Mouse (Mus musculus) intestine, embryonic 16.5 days (tissue): Measurements from ENCODE around the gene F13a1. TPM values are rescaled to one million over a fixed set of nuclear protein-coding genes. Genes with fewer than 3 reads are reported as not detected.

Source experiments
- ATAC-seq: fragments of 200-750 bp; cut with Nextera tagmentation; 2 replicates; pipeline ENCODE4 v1.8.0; 2017; ENCODE audit warnings: moderate TSS enrichment, moderate library complexity
- H3K27ac ChIP-seq: fragments of 300-500 bp; sonication (generic); 2 replicates; pipeline ENCODE4 v1.5.1; 2014; ENCODE audit warnings: mild to moderate bottlenecking, low read length
- H3K27me3 ChIP-seq: fragments of 300-500 bp; sonication (generic); replicated peaks from 2 replicates; pipeline ENCODE4 v1.6.1; 2014; ENCODE audit warnings: low read length, control low read depth, mixed read lengths; ENCODE audit not compliant: control insufficient read depth, insufficient read depth
- H3K36me3 ChIP-seq: fragments of 300-500 bp; sonication (generic); 2 replicates; pipeline ENCODE4 v1.6.1; 2014; ENCODE audit warnings: low read length, control low read depth; ENCODE audit not compliant: control insufficient read depth, insufficient read depth
- H3K4me1 ChIP-seq: fragments of 300-500 bp; sonication (generic); 2 replicates; pipeline ENCODE4 v1.6.1; 2014; ENCODE audit warnings: low read length, control low read depth, mixed read lengths; ENCODE audit not compliant: control insufficient read depth, insufficient read depth
- H3K4me2 ChIP-seq: fragments of 300-500 bp; sonication (generic); 2 replicates; pipeline ENCODE4 v1.6.1; 2014; ENCODE audit warnings: low read depth, low read length, control low read depth
- H3K4me3 ChIP-seq: fragments of 300-500 bp; sonication (generic); 2 replicates; pipeline ENCODE4 v1.5.1; 2014; ENCODE audit warnings: mild to moderate bottlenecking, low read length
- H3K9ac ChIP-seq: fragments of 300-500 bp; sonication (generic); 2 replicates; pipeline ENCODE4 v1.6.1; 2014; ENCODE audit warnings: low read depth, low read length
- H3K9me3 ChIP-seq: fragments of 300-500 bp; sonication (generic); 2 replicates; pipeline ENCODE4 v1.6.1; 2016; ENCODE audit warnings: low read length, control low read depth; ENCODE audit not compliant: control insufficient read depth
- WGBS: fragments of 180-500 bp; shearing (Covaris S2); extraction: QIAGEN DNeasy Blood & Tissue Kit; methylation state at CpG from one replicate; pipeline ENCODE4 v1.1.7; 2014; 5-methylcytosine and 5-hydroxymethylcytosine counted together
- polyA plus RNA-seq: library from polyadenylated mRNA; unstranded; fragments of >200 nt; fragmentation: Nextera tagmentation; extraction: Ambion mirVana; gene quantifications from 2 replicates; pipeline ENCODE4 v1.2.1, GENCODE M21; 2015

F13a1 gene
- polyA plus RNA-seq = 16.9 and 18.7 TPM in 2 replicates

DNA sequence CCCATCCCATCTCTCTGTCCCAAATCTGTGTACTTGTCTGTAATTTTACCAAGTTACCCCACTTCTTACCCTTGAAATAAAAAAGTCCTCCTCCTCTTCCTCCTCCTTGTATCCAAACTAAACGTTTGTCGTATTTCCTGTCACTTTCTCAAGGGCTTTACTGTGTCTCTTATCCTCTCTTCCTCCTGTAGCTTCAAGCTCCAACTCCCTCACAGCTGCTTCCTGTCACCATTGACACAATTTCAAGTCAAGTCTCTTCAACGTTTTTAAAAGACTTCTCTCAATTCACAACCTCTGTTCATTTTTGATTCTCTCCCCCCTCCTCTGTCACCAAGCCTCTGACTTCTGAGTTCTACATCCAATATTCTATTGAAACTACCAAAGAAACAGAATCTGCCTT is at the start of gene F13a1:
TSS of gene F13a1 (minus strand) at position 119 of the 400 bp plus-strand sequence.
- H3K4me1 ChIP-seq = no peaks in the 10 kb centered on the region
- no peak within 1 kb of the TSS for H3K4me2 ChIP-seq
- no peaks in the 10 kb centered on the region for H3K9me3 ChIP-seq
- no peak within 1 kb of the TSS for H3K9ac ChIP-seq
- H3K36me3 ChIP-seq = no peaks in the 10 kb centered on the region
- H3K27ac ChIP-seq = no peak within 1 kb of the TSS
- no peak for ATAC-seq
- H3K4me3 ChIP-seq = no peak within 1 kb of the TSS
- WGBS = 49% methylated on average over 3 of the region's 3 CpGs
- H3K27me3 ChIP-seq = no peaks in the 10 kb centered on the region

DNA sequence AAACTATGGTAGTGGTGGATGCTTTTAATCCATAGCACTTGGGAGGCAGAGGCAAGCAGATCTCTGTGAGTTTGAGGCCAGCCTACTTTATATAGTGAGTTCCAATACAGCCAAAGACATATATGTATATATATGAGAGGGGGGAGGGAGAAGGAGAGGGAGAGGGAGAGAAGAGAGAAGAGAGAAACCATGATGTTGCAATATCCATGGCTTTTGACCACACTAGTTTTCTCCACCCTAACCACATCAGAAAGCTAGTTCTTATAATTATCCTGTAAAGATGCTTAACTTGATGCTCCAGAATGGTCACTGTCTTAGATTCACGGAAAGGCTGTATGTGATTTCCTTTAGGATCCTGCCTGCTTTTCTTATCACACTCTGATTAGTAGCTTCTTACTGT is 41.6 kb upstream of the F13a1 start:
- no peak overlapping the region for H3K9ac ChIP-seq
- H3K27me3 ChIP-seq = no peaks in the 10 kb centered on the region
- no peak overlapping the region for H3K4me3 ChIP-seq
- no peaks in the 10 kb centered on the region for H3K4me1 ChIP-seq
- no peaks in the 10 kb centered on the region for H3K9me3 ChIP-seq
- H3K36me3 ChIP-seq = no peaks in the 10 kb centered on the region
- no peak overlapping the region for H3K4me2 ChIP-seq
- no peak overlapping the region for H3K27ac ChIP-seq
- no peak for ATAC-seq
- WGBS = 96% methylated on average over 1 of the region's 1 CpGs

- ATAC-seq = no peak
- no peak overlapping the region for H3K4me2 ChIP-seq
- no peaks in the 10 kb centered on the region for H3K36me3 ChIP-seq
- no peak overlapping the region for H3K4me3 ChIP-seq
- H3K9ac ChIP-seq = no peak overlapping the region
- WGBS = 65% methylated on average over 6 of the region's 6 CpGs
- no peak overlapping the region for H3K27ac ChIP-seq
- no peaks in the 10 kb centered on the region for H3K4me1 ChIP-seq
- no peaks in the 10 kb centered on the region for H3K9me3 ChIP-seq
- H3K27me3 ChIP-seq = no peaks in the 10 kb centered on the region
Measured at GRCm38 (mm10) chr13:37089104-37089503, 39.1 kb upstream of the F13a1 start.

- no peak overlapping the region for H3K9ac ChIP-seq
- 59% methylated on average over 13 of the region's 13 CpGs for WGBS
- no peaks in the 10 kb centered on the region for H3K27me3 ChIP-seq
- no peaks in the 10 kb centered on the region for H3K9me3 ChIP-seq
- no peaks in the 10 kb centered on the region for H3K36me3 ChIP-seq
- H3K4me2 ChIP-seq = no peak overlapping the region
- H3K27ac ChIP-seq = no peak overlapping the region
- H3K4me3 ChIP-seq = no peak overlapping the region
- no peaks in the 10 kb centered on the region for H3K4me1 ChIP-seq
- no peak for ATAC-seq
Measured at GRCm38 (mm10) chr13:37081506-37082241, 31.6 kb upstream of the F13a1 start.

DNA sequence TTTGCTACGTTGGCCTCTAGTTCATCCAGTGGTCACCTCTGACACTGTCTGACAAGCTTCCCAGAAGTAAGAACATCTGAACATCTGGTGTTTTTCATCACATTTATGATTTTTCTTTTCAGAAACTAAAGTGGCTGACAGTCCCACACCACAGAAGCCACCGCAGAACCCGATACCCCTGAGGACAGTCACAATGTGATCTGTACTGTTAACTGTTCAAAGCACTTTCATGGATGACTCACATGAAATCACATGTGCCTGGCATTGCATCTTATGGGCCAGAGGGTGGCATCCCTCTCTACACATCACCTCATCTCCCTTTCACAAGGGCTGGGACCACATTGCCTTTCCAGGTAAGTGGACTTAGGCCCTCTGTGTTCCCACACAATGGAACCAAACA is 21.3 kb upstream of the F13a1 start:
- WGBS = 77% methylated on average over 3 of the region's 3 CpGs
- H3K9ac ChIP-seq = no peak overlapping the region
- no peaks in the 10 kb centered on the region for H3K4me1 ChIP-seq
- H3K4me2 ChIP-seq = no peak overlapping the region
- no peaks in the 10 kb centered on the region for H3K9me3 ChIP-seq
- H3K27me3 ChIP-seq = no peaks in the 10 kb centered on the region
- H3K36me3 ChIP-seq = no peaks in the 10 kb centered on the region
- no peak overlapping the region for H3K27ac ChIP-seq
- H3K4me3 ChIP-seq = no peak overlapping the region
- no peak for ATAC-seq

DNA sequence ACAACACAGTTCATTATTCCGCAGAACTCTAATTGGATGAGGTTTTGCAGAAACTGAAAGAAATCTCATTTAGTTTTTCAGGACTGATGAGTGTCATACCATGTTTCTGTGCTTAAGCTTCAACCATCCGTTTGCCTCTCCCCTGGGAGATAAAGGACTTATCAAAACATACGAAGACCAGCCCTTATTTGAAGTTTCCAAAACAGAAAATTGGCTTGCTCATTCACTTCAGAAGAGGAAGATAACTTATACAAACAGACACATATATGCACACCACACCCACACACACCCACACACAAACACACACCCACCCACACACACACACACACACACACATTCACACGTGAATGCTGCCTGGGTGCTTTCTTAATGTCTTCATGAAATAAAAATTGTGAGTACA is 20.8 kb upstream of the F13a1 start:
- H3K4me1 ChIP-seq = no peaks in the 10 kb centered on the region
- H3K4me3 ChIP-seq = no peak overlapping the region
- no peak overlapping the region for H3K4me2 ChIP-seq
- no peak overlapping the region for H3K27ac ChIP-seq
- no peaks in the 10 kb centered on the region for H3K9me3 ChIP-seq
- no peak overlapping the region for H3K9ac ChIP-seq
- 55% methylated on average over 4 of the region's 4 CpGs for WGBS
- ATAC-seq = no peak
- H3K27me3 ChIP-seq = no peaks in the 10 kb centered on the region
- H3K36me3 ChIP-seq = no peaks in the 10 kb centered on the region

- no peak overlapping the region for H3K27ac ChIP-seq
- H3K9ac ChIP-seq = no peak overlapping the region
- no peaks in the 10 kb centered on the region for H3K9me3 ChIP-seq
- ATAC-seq = no peak
- H3K4me3 ChIP-seq = no peak overlapping the region
- no peaks in the 10 kb centered on the region for H3K36me3 ChIP-seq
- no peak overlapping the region for H3K4me2 ChIP-seq
- 74% methylated on average over 5 of the region's 5 CpGs for WGBS
- no peaks in the 10 kb centered on the region for H3K27me3 ChIP-seq
- H3K4me1 ChIP-seq = no peaks in the 10 kb centered on the region
Measured at GRCm38 (mm10) chr13:37060810-37061209, 10.8 kb upstream of the F13a1 start.

- Histone ChIP-seq H3K27me3 (no peaks in the 10 kb centered on the region), H3K9me3 (no peaks in the 10 kb centered on the region), H3K9ac (no peak overlapping the region), H3K27ac (no peak overlapping the region), H3K4me2 (no peak overlapping the region), H3K36me3 (no peaks in the 10 kb centered on the region), H3K4me3 (no peak overlapping the region), H3K4me1 (no peaks in the 10 kb centered on the region)
- no peak for ATAC-seq
- 76% methylated on average over 7 of the region's 7 CpGs for WGBS
Measured at GRCm38 (mm10) chr13:37056662-37057061, 6.6 kb upstream of the F13a1 start.

DNA sequence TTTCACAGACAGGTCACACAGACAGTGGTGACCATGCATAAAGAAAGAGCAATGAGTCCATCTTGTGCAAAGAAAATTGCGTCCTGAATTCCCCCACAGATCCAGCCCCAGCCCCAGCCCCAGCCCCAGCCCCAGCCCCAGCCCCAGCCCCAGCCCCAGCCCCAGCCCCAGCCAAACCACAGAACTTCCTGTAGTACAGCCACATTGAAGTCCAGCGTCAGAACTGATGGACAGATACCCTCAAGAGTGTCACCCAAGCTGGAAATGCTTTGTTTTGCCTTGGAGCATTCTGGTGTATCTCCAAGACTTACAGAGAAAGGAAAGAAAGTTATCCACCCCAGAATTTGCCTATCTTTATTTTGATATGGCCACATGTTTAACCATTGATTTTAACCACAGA is 413 bp downstream of the F13a1 start:
- Histone ChIP-seq H3K4me2 (no peak overlapping the region), H3K27me3 (no peaks in the 10 kb centered on the region), H3K36me3 (no peaks in the 10 kb centered on the region), H3K27ac (no peak overlapping the region), H3K9me3 (no peaks in the 10 kb centered on the region), H3K9ac (no peak overlapping the region), H3K4me1 (no peaks in the 10 kb centered on the region), H3K4me3 (no peak overlapping the region)
- 67% methylated on average over 2 of the region's 2 CpGs for WGBS
- ATAC-seq = no peak

- Histone ChIP-seq H3K9ac (no peak overlapping the region), H3K9me3 (no peaks in the 10 kb centered on the region), H3K36me3 (no peaks in the 10 kb centered on the region), H3K27me3 (no peaks in the 10 kb centered on the region), H3K27ac (no peak overlapping the region), H3K4me3 (no peak overlapping the region), H3K4me2 (no peak overlapping the region), H3K4me1 (no peaks in the 10 kb centered on the region)
- no peak for ATAC-seq
- 55% methylated on average over 6 of the region's 6 CpGs for WGBS
Measured at GRCm38 (mm10) chr13:37049018-37049417, 1.0 kb downstream of the F13a1 start.
